Mouse (Mus musculus): Measurements from ENCODE around the gene Pik3r6. TPM values are rescaled to one million over a fixed set of nuclear protein-coding genes. Genes with fewer than 3 reads are reported as not detected.

Gene Pik3r6
- total and polyA plus RNA-seq, 3 experiments: 3.6 to 9.0 (median 6.1) TPM

DNA sequence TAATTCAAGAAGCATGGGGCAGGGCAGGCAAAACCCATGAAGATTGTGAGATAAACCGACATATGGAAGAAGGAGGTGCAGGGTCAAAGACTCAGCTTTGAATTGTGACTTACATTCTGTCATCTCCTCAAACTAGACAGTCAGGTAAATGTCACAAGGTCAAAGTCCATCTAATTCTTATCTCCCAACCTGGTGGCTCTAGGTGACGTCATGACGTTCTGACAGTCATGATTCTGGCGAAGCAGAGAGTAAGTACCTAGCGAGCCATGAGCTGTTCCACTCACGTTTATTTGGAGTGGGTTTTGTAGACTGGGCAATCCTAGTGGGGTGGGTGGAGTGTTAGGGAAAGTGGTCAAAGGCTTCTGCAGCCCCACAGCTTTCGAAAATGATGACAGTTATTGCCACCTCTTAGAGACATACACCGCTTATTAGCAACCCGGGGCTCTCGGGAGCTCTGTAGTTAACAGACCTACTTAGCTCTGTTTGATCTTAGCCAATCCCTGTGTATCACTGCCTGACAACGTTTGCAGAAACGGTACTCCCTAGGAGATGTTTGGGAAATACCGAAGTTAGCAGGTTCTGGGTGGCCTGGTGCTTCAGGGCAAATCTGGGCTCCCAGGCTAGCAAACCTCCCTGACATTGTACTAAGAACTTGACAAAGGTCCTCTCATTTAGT, 61.7 kb downstream of the Pik3r6 start:
- H3K4me1 ChIP-seq (ENCODE audit: control insufficient read depth, insufficient read depth, low read length): no peaks in the 10 kb centered on the region
- no peak overlapping the region for H3K9ac ChIP-seq (ENCODE audit: low read depth, low read length)
- H3K79me2 ChIP-seq (replicated peaks; ENCODE audit: control insufficient read depth, insufficient read depth, low read length): no peaks in the 10 kb centered on the region
- intact Hi-C loops (cut with DNase I): loop anchor here (5.0 to 10.0 kb wide), 3 partner anchors 163 to 310 kb away; partner anchors contain the start of gene Ndel1
- WGBS: 79% methylated on average over 13 of the region's 13 CpGs
- H3K36me3 ChIP-seq (ENCODE audit: control insufficient read depth, insufficient read depth, low read length): no peaks in the 10 kb centered on the region
- TF ChIP-seq POLR2A (IDR thresholded peaks at IDR 0.05; ENCODE audit: insufficient read depth, low read depth, low read length): no peak
- H3K4me3 ChIP-seq: no peak overlapping the region
- no peak overlapping the region for H3K27ac ChIP-seq
- no peak for DNase-seq
- no peaks in the 10 kb centered on the region for H3K27me3 ChIP-seq (ENCODE audit: control insufficient read depth, insufficient read depth, low read length)

DNA sequence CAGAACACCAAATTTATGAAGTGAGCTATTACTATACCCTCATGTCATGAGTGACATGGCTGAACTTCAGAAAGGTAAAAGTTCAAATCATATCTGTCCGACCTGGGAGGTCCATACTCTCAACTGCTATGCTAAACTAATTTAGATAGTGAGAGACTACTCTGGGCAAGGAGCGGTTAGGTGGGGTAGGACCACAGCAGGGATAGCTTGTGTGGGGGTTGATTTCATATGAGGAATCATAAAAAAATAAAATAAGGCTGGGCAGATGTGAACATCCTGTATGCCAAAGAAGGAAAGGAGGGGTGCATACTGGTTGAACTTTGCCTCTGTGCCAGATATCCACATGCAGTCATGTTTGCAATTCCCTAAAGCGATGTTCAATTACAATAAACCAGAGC, 62.2 kb downstream of the Pik3r6 start:
- intact Hi-C loops (cut with DNase I): loop anchor here (5.0 to 10.0 kb wide), 3 partner anchors 162 to 310 kb away; partner anchors contain the start of gene Ndel1
- Histone ChIP-seq H3K36me3 (ENCODE audit: control insufficient read depth, insufficient read depth, low read length) (no peaks in the 10 kb centered on the region), H3K79me2 (replicated peaks; ENCODE audit: control insufficient read depth, insufficient read depth, low read length) (no peaks in the 10 kb centered on the region), H3K27me3 (ENCODE audit: control insufficient read depth, insufficient read depth, low read length) (no peaks in the 10 kb centered on the region), H3K9ac (ENCODE audit: low read depth, low read length) (no peak overlapping the region), H3K4me3 (no peak overlapping the region), H3K4me1 (ENCODE audit: control insufficient read depth, insufficient read depth, low read length) (no peaks in the 10 kb centered on the region), H3K27ac (no peak overlapping the region)
- no peak for TF ChIP-seq EP300 (IDR thresholded peaks at IDR 0.05; ENCODE audit: insufficient read depth, low read depth, low read length)
- no peak for TF ChIP-seq CTCF (IDR thresholded peaks at IDR 0.05)
- no peak for TF ChIP-seq POLR2A (IDR thresholded peaks at IDR 0.05; ENCODE audit: insufficient read depth, low read depth, low read length)
- DNase-seq: no peak
- 89% methylated on average over 3 of the region's 3 CpGs for WGBS

DNA sequence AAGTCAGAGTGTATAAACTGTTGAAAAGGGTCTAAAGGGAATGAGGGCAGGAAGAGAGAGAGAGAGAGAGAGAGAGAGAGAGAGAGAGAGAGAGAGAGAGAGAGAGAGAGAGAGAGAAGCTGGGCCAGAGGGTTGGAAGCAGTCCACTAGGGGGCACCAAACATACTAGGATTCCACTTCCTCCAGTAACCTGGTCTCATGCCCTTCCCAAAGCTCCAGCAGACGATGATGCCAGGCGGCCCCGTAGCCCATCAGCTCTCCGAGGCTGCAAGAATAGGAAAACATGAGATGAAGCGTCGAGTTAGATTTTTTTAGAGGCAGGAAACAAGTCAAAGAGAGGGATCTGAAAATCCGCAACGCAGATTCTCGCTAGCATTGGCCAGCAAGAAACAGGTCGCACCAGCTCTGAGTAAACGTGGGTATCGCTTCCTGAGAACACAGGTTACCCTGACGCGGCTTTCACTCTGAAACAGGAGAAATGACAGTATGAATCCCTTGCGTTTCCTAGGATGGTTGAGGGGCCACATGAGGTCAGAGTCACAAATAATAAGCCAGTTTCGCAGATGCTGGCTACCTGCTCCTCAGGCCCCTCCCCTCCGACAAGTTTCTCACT, 63.7 kb downstream of the Pik3r6 start:
- 32% methylated on average over 17 of the region's 17 CpGs for WGBS
- TF ChIP-seq CTCF (IDR thresholded peaks at IDR 0.05): peak; percentile 71
- TF ChIP-seq EP300 (IDR thresholded peaks at IDR 0.05; ENCODE audit: insufficient read depth, low read depth, low read length): no peak
- intact Hi-C loops (cut with DNase I): loop anchor here (5.0 to 10.0 kb wide), 3 partner anchors 161 to 308 kb away; partner anchors contain the start of gene Ndel1

DNA sequence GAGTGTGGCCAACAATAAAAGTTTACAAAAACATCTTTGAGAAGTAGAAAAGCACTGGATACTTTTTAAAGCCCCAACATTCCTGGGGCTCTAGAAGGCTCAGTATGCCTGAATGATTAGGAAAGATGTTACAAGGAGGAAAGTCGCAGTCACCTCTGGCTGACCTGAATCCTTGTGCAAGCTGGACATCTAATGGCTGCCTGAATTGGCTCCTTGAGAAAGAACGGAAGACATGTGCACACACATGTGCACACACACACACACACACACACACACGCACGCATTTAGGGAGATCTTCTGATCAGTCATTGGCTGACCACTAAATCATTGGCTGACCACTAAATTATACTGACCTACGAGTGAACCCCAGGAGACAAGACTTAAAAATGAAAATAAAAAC, 68.0 kb downstream of the Pik3r6 start:
- no peak overlapping the region for H3K4me3 ChIP-seq
- 81% methylated on average over 5 of the region's 5 CpGs for WGBS
- H3K27ac ChIP-seq: no peak overlapping the region
- H3K9ac ChIP-seq (ENCODE audit: low read depth, low read length): no peak overlapping the region
- no peak for DNase-seq
- intact Hi-C loops (cut with DNase I): no loop called here
- no peaks in the 10 kb centered on the region for H3K79me2 ChIP-seq (replicated peaks; ENCODE audit: control insufficient read depth, insufficient read depth, low read length)
- no peaks in the 10 kb centered on the region for H3K27me3 ChIP-seq (ENCODE audit: control insufficient read depth, insufficient read depth, low read length)
- TF ChIP-seq CTCF (IDR thresholded peaks at IDR 0.05) (no peak), POLR2A (IDR thresholded peaks at IDR 0.05; ENCODE audit: insufficient read depth, low read depth, low read length) (no peak), EP300 (IDR thresholded peaks at IDR 0.05; ENCODE audit: insufficient read depth, low read depth, low read length) (no peak)
- no peaks in the 10 kb centered on the region for H3K4me1 ChIP-seq (ENCODE audit: control insufficient read depth, insufficient read depth, low read length)
- no peaks in the 10 kb centered on the region for H3K36me3 ChIP-seq (ENCODE audit: control insufficient read depth, insufficient read depth, low read length)

More for the DNA sequence above, 63.7 kb downstream of the Pik3r6 start:
- no peaks in the 10 kb centered on the region for H3K36me3 ChIP-seq (ENCODE audit: control insufficient read depth, insufficient read depth, low read length)
- no peaks in the 10 kb centered on the region for H3K27me3 ChIP-seq (ENCODE audit: control insufficient read depth, insufficient read depth, low read length)
- no peak overlapping the region for H3K27ac ChIP-seq
- no peak overlapping the region for H3K9ac ChIP-seq (ENCODE audit: low read depth, low read length)
- H3K4me1 ChIP-seq (ENCODE audit: control insufficient read depth, insufficient read depth, low read length): no peaks in the 10 kb centered on the region
- H3K79me2 ChIP-seq (replicated peaks; ENCODE audit: control insufficient read depth, insufficient read depth, low read length): no peaks in the 10 kb centered on the region
- H3K4me3 ChIP-seq: no peak overlapping the region
- peak; percentile 52 to 65 for DNase-seq

DNA sequence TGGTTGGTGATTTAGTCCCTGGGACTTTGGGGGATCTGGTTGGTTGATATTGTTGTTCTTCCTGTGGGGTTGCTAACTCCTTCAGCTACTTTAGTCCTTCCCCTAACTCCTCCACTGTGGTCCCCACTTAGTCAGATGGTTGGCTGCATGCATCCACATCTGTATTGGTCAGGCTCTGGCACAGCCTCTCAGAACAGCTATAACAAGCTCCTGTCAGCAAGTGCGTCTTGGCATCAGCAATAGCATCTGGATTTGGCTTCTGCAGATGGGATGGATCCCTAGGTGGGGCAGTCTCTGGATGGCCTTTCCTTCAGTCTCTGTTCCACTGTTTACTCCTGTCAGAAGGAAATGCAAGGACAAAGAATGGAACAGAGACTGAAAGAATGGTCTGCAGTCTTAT, 74.3 kb downstream of the Pik3r6 start:
- intact Hi-C loops (cut with DNase I): no loop called here
- Histone ChIP-seq H3K4me1 (ENCODE audit: control insufficient read depth, insufficient read depth, low read length) (no peaks in the 10 kb centered on the region), H3K36me3 (ENCODE audit: control insufficient read depth, insufficient read depth, low read length) (no peaks in the 10 kb centered on the region), H3K27ac (no peak overlapping the region), H3K79me2 (replicated peaks; ENCODE audit: control insufficient read depth, insufficient read depth, low read length) (no peaks in the 10 kb centered on the region), H3K4me3 (no peak overlapping the region), H3K27me3 (ENCODE audit: control insufficient read depth, insufficient read depth, low read length) (no peaks in the 10 kb centered on the region), H3K9ac (ENCODE audit: low read depth, low read length) (no peak overlapping the region)
- TF ChIP-seq CTCF (IDR thresholded peaks at IDR 0.05) (no peak), POLR2A (IDR thresholded peaks at IDR 0.05; ENCODE audit: insufficient read depth, low read depth, low read length) (no peak), EP300 (IDR thresholded peaks at IDR 0.05; ENCODE audit: insufficient read depth, low read depth, low read length) (no peak)
- no peak for DNase-seq
- WGBS: 64% methylated on average over 1 of the region's 1 CpGs

DNA sequence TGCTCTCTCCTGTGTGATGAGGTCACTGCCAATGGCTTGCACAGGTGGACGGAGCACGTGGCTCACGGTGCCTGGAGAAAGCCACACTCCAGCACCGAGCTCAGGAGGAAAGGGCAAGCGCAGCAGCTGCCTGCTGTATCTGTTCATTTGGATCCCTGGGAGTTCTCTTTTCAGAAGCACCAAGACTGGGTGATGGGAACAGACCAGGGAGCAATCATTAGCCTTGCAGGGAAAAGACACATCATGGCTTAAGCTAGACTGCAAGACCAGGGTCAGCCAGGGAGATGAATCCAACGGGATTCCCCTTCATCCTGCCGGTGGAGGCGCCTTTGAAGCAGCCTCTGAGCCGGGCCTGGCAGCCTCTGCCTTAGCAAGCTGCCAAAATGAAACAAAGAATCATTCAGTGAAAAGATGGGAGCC, 76.7 kb downstream of the Pik3r6 start:
- Histone ChIP-seq H3K9ac (ENCODE audit: low read depth, low read length) (no peak overlapping the region), H3K27ac (no peak overlapping the region), H3K36me3 (ENCODE audit: control insufficient read depth, insufficient read depth, low read length) (no peaks in the 10 kb centered on the region), H3K79me2 (replicated peaks; ENCODE audit: control insufficient read depth, insufficient read depth, low read length) (no peaks in the 10 kb centered on the region), H3K4me3 (no peak overlapping the region), H3K4me1 (ENCODE audit: control insufficient read depth, insufficient read depth, low read length) (no peaks in the 10 kb centered on the region), H3K27me3 (ENCODE audit: control insufficient read depth, insufficient read depth, low read length) (no peaks in the 10 kb centered on the region)
- 40% methylated on average over 9 of the region's 9 CpGs for WGBS
- DNase-seq: peak in 1 of 2 experiments; percentile 36
- TF ChIP-seq POLR2A (IDR thresholded peaks at IDR 0.05; ENCODE audit: insufficient read depth, low read depth, low read length) (no peak), EP300 (IDR thresholded peaks at IDR 0.05; ENCODE audit: insufficient read depth, low read depth, low read length) (no peak), CTCF (IDR thresholded peaks at IDR 0.05) (no peak)
- intact Hi-C loops (cut with DNase I): no loop called here
